Mouse (Mus musculus): ENCODE results near the gene Rchy1. TPM values are rescaled to one million over a fixed set of nuclear protein-coding genes. Genes with fewer than 3 reads are reported as not detected.
"Not testable (repeated sequence)": the region's sequence is repeated elsewhere in the genome, so short reads cannot be mapped to it uniquely, and the experiment has no call there.

The Rchy1 gene
- polyA plus RNA-seq, 1 experiment, result not detected

- TF ChIP-seq POLR2A (IDR thresholded peaks at IDR 0.05; ENCODE audit: insufficient read depth, low read depth, low read length), result no peak
- no peak for TF ChIP-seq CTCF (IDR thresholded peaks at IDR 0.05; ENCODE audit: insufficient read depth, low read depth, low read length)
- H3K4me1 ChIP-seq (ENCODE audit: control insufficient read depth, insufficient read depth, low read length), result no peaks in the 10 kb centered on the region
- WGBS, result 96% methylated on average over 4 of the region's 4 CpGs
- no peak overlapping the region for H3K4me3 ChIP-seq (ENCODE audit: insufficient read depth, low read depth, low read length)
- H3K27ac ChIP-seq (ENCODE audit: insufficient read depth, low read depth, low read length), result no peak overlapping the region
These were observed 15.9 kb downstream of the Rchy1 start for GRCm38 (mm10) chr5:91947008-91947407.

- H3K4me3 ChIP-seq (ENCODE audit: insufficient read depth, low read depth, low read length); H3K4me1 ChIP-seq (ENCODE audit: control insufficient read depth, insufficient read depth, low read length); H3K27ac ChIP-seq (ENCODE audit: insufficient read depth, low read depth, low read length): not testable (repeated sequence)
- 91% methylated on average over 1 of the region's 1 CpGs for WGBS
These were observed 17.3 kb downstream of the Rchy1 start for GRCm38 (mm10) chr5:91945609-91946008.

- Histone ChIP-seq H3K4me1 (ENCODE audit: control insufficient read depth, insufficient read depth, low read length) (no peaks in the 10 kb centered on the region), H3K27ac (ENCODE audit: insufficient read depth, low read depth, low read length) (no peak overlapping the region), H3K4me3 (ENCODE audit: insufficient read depth, low read depth, low read length) (no peak overlapping the region)
- WGBS, result 93% methylated on average over 2 of the region's 2 CpGs
- no peak for TF ChIP-seq CTCF (IDR thresholded peaks at IDR 0.05; ENCODE audit: insufficient read depth, low read depth, low read length)
- TF ChIP-seq POLR2A (IDR thresholded peaks at IDR 0.05; ENCODE audit: insufficient read depth, low read depth, low read length), result no peak
These were observed 49.6 kb downstream of the Rchy1 start for GRCm38 (mm10) chr5:91913231-91913630.

DNA sequence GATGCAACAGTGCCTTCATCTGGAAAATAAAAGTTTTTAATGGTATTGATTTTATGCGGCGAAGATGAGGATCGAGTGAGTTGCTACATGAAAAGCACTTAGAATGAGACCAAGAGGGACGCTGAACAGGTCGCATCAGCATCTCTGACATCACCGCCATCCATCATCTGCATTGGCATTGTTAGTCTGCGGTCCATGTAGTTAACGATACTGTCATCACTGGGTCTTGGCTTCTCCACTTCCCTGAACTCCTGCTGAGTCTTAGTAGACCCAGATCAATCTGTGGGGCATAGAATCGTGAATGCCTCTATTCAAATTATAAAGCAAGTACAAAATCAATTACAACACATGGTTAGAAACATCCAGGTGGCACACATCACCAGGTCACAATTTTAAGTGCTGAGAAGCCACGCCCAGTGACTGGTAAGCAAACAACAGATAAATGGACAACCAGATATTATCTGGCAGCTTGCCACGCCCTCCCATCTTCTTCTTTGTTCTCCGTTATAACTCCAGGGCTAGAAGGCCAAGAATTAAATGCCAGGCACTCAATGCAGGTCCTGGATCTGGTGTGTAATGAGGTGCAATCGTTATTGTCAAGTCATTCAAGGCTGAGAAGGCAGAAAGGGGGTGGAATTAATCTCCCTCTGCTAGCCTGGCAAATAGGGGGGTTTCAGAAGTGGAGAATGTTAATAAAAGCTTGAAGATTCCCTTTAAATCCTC is 51.3 kb downstream of the Rchy1 start:
- Histone ChIP-seq H3K4me1 (ENCODE audit: control insufficient read depth, insufficient read depth, low read length) (no peaks in the 10 kb centered on the region), H3K27ac (ENCODE audit: insufficient read depth, low read depth, low read length) (no peak overlapping the region), H3K4me3 (ENCODE audit: insufficient read depth, low read depth, low read length) (no peak overlapping the region)
- 41% methylated on average over 13 of the region's 13 CpGs for WGBS
- TF ChIP-seq CTCF (IDR thresholded peaks at IDR 0.05; ENCODE audit: insufficient read depth, low read depth, low read length) (no peak), POLR2A (IDR thresholded peaks at IDR 0.05; ENCODE audit: insufficient read depth, low read depth, low read length) (no peak)

- Histone ChIP-seq H3K4me1 (ENCODE audit: control insufficient read depth, insufficient read depth, low read length) (no peaks in the 10 kb centered on the region), H3K27ac (ENCODE audit: insufficient read depth, low read depth, low read length) (no peak overlapping the region), H3K4me3 (ENCODE audit: insufficient read depth, low read depth, low read length) (no peak overlapping the region)
- WGBS, result 84% methylated on average over 4 of the region's 4 CpGs
- TF ChIP-seq POLR2A (IDR thresholded peaks at IDR 0.05; ENCODE audit: insufficient read depth, low read depth, low read length), result no peak
- TF ChIP-seq CTCF (IDR thresholded peaks at IDR 0.05; ENCODE audit: insufficient read depth, low read depth, low read length), result no peak
These were observed 52.3 kb downstream of the Rchy1 start for GRCm38 (mm10) chr5:91910616-91911015.

GRCm38 (mm10) chr5:91909010-91909620 is 53.8 kb downstream of the Rchy1 start:
- WGBS, result 26% methylated on average over 10 of the region's 10 CpGs
- TF ChIP-seq CTCF (IDR thresholded peaks at IDR 0.05; ENCODE audit: insufficient read depth, low read depth, low read length) (no peak), POLR2A (IDR thresholded peaks at IDR 0.05; ENCODE audit: insufficient read depth, low read depth, low read length) (no peak)
- H3K27ac ChIP-seq (ENCODE audit: insufficient read depth, low read depth, low read length), result no peak overlapping the region
- no peaks in the 10 kb centered on the region for H3K4me1 ChIP-seq (ENCODE audit: control insufficient read depth, insufficient read depth, low read length)
- no peak overlapping the region for H3K4me3 ChIP-seq (ENCODE audit: insufficient read depth, low read depth, low read length)

Other genes with a start within 250 kb of the Rchy1 start
- not detected in 2 replicates for gene Odaph, start 24.4 kb upstream of the Rchy1 start, polyA plus RNA-seq (2012; ENCODE audit: insufficient read depth, insufficient read length, low replicate concordance, missing spikeins)
- gene Cdkl2, start 80.8 kb upstream of the Rchy1 start, polyA plus RNA-seq (2012; ENCODE audit: insufficient read depth, insufficient read length, low replicate concordance, missing spikeins), result not detected in 2 replicates
- gene G3bp2, start 120.7 kb upstream of the Rchy1 start, polyA plus RNA-seq (2012; ENCODE audit: insufficient read depth, insufficient read length, low replicate concordance, missing spikeins), result 170 and 274 TPM in 2 replicates
- gene Uso1, start 174.9 kb upstream of the Rchy1 start, polyA plus RNA-seq (2012; ENCODE audit: insufficient read depth, insufficient read length, low replicate concordance, missing spikeins), result not detected in 2 replicates